Mouse (Mus musculus) lung, postnatal 4 days (tissue): ENCODE measurements around the gene Olfr1367.

Experiments
- DNase-seq, 2 experiments: peaks; one replicate each; pipeline ENCODE4 v3.0.0; 2021

The Olfr1367 gene

GRCm38 (mm10) chr13:21397486-21397885 lies 50.8 kb downstream of the Olfr1367 start:
- no peak for DNase-seq
